In genomic region chr6:39376775-39377174, GRCm38 (mm10) we compare ENCODE assay signal across 8 mouse cellular contexts. TPM values are rescaled to one million over a fixed set of nuclear protein-coding genes. Genes with fewer than 3 reads are reported as not detected.
DNase-seq lines count a peak whose midpoint lies in the region; ATAC-seq and TF ChIP-seq lines count a peak whose summit lies in the region.

No protein-coding gene starts in this region.

- H3K4me1 ChIP-seq in heart, embryonic 16.5 days (ENCODE audit: control insufficient read depth, insufficient read depth, low read length), result peaks cover 19% of the 10 kb centered on the region
- H3K4me1 ChIP-seq in MEL (ENCODE audit: control insufficient read depth in 1 of 2, insufficient read depth in 2 of 2, low read length in 2 of 2), result peaks cover 5 to 20% of the 10 kb centered on the region in 2 experiments
- H3K4me1 ChIP-seq in hindbrain, embryonic 11.5 days (replicated peaks; ENCODE audit: control insufficient read depth, insufficient read depth, low read length), result no peaks in the 10 kb centered on the region
- H3K4me1 ChIP-seq in midbrain, embryonic 12.5 days, result peaks cover 20% of the 10 kb centered on the region

- H3K9ac ChIP-seq in heart, embryonic 16.5 days (ENCODE audit: low read length), result peak overlapping the region; percentile 94
- peak overlapping the region; percentile 78 for H3K9ac ChIP-seq in MEL (ENCODE audit: control insufficient read depth, low read depth, low read length, poor library complexity, severe bottlenecking)
- H3K9ac ChIP-seq in hindbrain, embryonic 11.5 days (ENCODE audit: low read depth, low read length), result peak overlapping the region; percentile 77
- H3K9ac ChIP-seq in midbrain, embryonic 12.5 days (replicated peaks), result peak overlapping the region; percentile 92

- peak overlapping the region; percentile 82 for H3K4me3 ChIP-seq in heart, embryonic 16.5 days (ENCODE audit: low read length)
- peak overlapping the region; percentile 72 to 87 for H3K4me3 ChIP-seq in MEL (ENCODE audit: control insufficient read depth in 1 of 2, insufficient read depth in 1 of 2, low read depth in 2 of 2, low read length in 2 of 2)
- peak overlapping the region; percentile 68 for H3K4me3 ChIP-seq in hindbrain, embryonic 11.5 days (ENCODE audit: low read depth, low read length)
- peak overlapping the region; percentile 95 for H3K4me3 ChIP-seq in midbrain, embryonic 12.5 days

- no peak for TF ChIP-seq EP300 in MEL (IDR thresholded peaks at IDR 0.05; ENCODE audit: low read depth in 1 of 2, low read length in 2 of 2)

- no peaks in the 10 kb centered on the region for H3K9me3 ChIP-seq in heart, embryonic 16.5 days (replicated peaks; ENCODE audit: control insufficient read depth, low read length)
- no peaks in the 10 kb centered on the region for H3K9me3 ChIP-seq in MEL (replicated peaks; ENCODE audit: insufficient read depth, low read length)
- no peaks in the 10 kb centered on the region; the same call in 1 of the 2 replicates for H3K9me3 ChIP-seq in hindbrain, embryonic 11.5 days (ENCODE audit: control insufficient read depth, low read length)
- H3K9me3 ChIP-seq in midbrain, embryonic 12.5 days, result no peaks in the 10 kb centered on the region

- ATAC-seq in heart, embryonic 16.5 days (replicated peaks; ENCODE audit: extremely low read depth, insufficient read depth, low FRiP score), result no peak
- ATAC-seq in hindbrain, embryonic 11.5 days (ENCODE audit: low FRiP score), result no peak
- no peak for ATAC-seq in midbrain, embryonic 12.5 days (ENCODE audit: low FRiP score, low read depth)
- ATAC-seq in cerebellum, adult (ENCODE audit: insufficient number of reproducible peaks, low FRiP score, low TSS enrichment), result no peak

- H3K4me2 ChIP-seq in heart, embryonic 16.5 days (ENCODE audit: low read depth, low read length), result peak overlapping the region; percentile 79
- peak overlapping the region; percentile 66 for H3K4me2 ChIP-seq in hindbrain, embryonic 11.5 days (replicated peaks; ENCODE audit: low read depth, low read length)
- H3K4me2 ChIP-seq in midbrain, embryonic 12.5 days (replicated peaks), result peak overlapping the region; percentile 79

- H3K27ac ChIP-seq in heart, embryonic 16.5 days (ENCODE audit: low read length), result no peak overlapping the region
- no peak overlapping the region for H3K27ac ChIP-seq in MEL (ENCODE audit: control insufficient read depth, low read depth, low read length)
- H3K27ac ChIP-seq in hindbrain, embryonic 11.5 days (ENCODE audit: low read depth, low read length), result no peak overlapping the region
- no peak overlapping the region; the same call in 1 of the 2 replicates for H3K27ac ChIP-seq in midbrain, embryonic 12.5 days (replicated peaks)

- H3K79me2 ChIP-seq in MEL (ENCODE audit: control insufficient read depth, insufficient read depth, low read length, poor library complexity), result no peaks in the 10 kb centered on the region; the same call in 1 of the 2 replicates

- intact Hi-C loops in heart, postnatal 36 days (cut with DNase I), result no loop called here
- intact Hi-C loops in left cerebral cortex, postnatal 14 days (cut with DNase I), result no loop called here

- no peak for TF ChIP-seq CTCF in MEL (IDR thresholded peaks at IDR 0.05 in 2 of 3, conservative IDR thresholded peaks at IDR 0.05 in 1 of 3; ENCODE audit: control insufficient read depth in 1 of 3, insufficient read depth in 1 of 3, low read depth in 2 of 3, low read length in 3 of 3, poor library complexity in 1 of 3, severe bottlenecking in 1 of 3)

- H3K36me3 ChIP-seq in heart, embryonic 16.5 days (ENCODE audit: control insufficient read depth, insufficient read depth), result peaks cover 5% of the 10 kb centered on the region; the same call in 1 of the 2 replicates
- peaks cover 0 to 14% of the 10 kb centered on the region in 2 experiments; a peak in 2 of 4 replicates for H3K36me3 ChIP-seq in MEL (ENCODE audit: control insufficient read depth in 1 of 2, insufficient read depth in 2 of 2, low read length in 2 of 2)
- H3K36me3 ChIP-seq in hindbrain, embryonic 11.5 days (ENCODE audit: control insufficient read depth, insufficient read depth, low read length), result no peaks in the 10 kb centered on the region
- H3K36me3 ChIP-seq in midbrain, embryonic 12.5 days, result peaks cover 10% of the 10 kb centered on the region

- no peaks in the 10 kb centered on the region; the same call in 1 of the 2 replicates for H3K27me3 ChIP-seq in heart, embryonic 16.5 days (ENCODE audit: control insufficient read depth, insufficient read depth, low read length)
- H3K27me3 ChIP-seq in MEL (ENCODE audit: control insufficient read depth in 1 of 2, insufficient read depth in 2 of 2, low read length in 2 of 2), result no peaks in the 10 kb centered on the region
- no peaks in the 10 kb centered on the region for H3K27me3 ChIP-seq in hindbrain, embryonic 11.5 days (ENCODE audit: control insufficient read depth, insufficient read depth, low read length)
- H3K27me3 ChIP-seq in midbrain, embryonic 12.5 days, result peaks cover 26% of the 10 kb centered on the region

- 17% methylated on average over 9 of the region's 9 CpGs for WGBS in heart, embryonic 16.5 days
- 27% methylated on average over 9 of the region's 9 CpGs for WGBS in hindbrain, embryonic 11.5 days
- 27% methylated on average over 9 of the region's 9 CpGs for whole genome bisulfite sequencing in midbrain, embryonic 12.5 days

- no peak for TF ChIP-seq RAD21 in MEL (IDR thresholded peaks at IDR 0.05; ENCODE audit: low read depth, low read length)

- no peak for DNase-seq in heart, postnatal 36 days
- DNase-seq in MEL (ENCODE audit: low read depth, low spot score), result peak; percentile 35
- DNase-seq in hindbrain, embryonic 11.5 days (ENCODE audit: low spot score), result no peak
- DNase-seq in layer of hippocampus, postnatal 14 days (ENCODE audit: low spot score in 2 of 2), result no peak
- no peak for DNase-seq in left cerebral cortex, postnatal 14 days (ENCODE audit: low spot score in 2 of 2)

- no peak for TF ChIP-seq POLR2A in MEL (IDR thresholded peaks at IDR 0.05; ENCODE audit: control insufficient read depth in 1 of 2, insufficient read depth in 1 of 2, low read depth in 1 of 2, low read length in 2 of 2, poor library complexity in 1 of 2)

TF ChIP-seq in MEL, 35 proteins besides CTCF, POLR2A, EP300 and RAD21:
- no peak for TF ChIP-seq ZNF384 (IDR thresholded peaks at IDR 0.05; ENCODE audit: low read depth, low read length)

RNA-seq across cellular contexts. Expression of gene Slc37a3, which starts 0.7 kb away (rescaled TPM):
- polyA plus RNA-seq in heart, embryonic 16.5 days (2015; fragmentation: Nextera tagmentation; extraction: Ambion mirVana), result 28.4 and 30.9 TPM in 2 replicates
- total RNA-seq in heart, postnatal 36 days (2021), result 10 to 100 TPM; 21.5 to 22.8 TPM
- 4.9 and 5.9 TPM in 2 replicates for total RNA-seq in MEL (2012; rRNA removed)
- polyA plus RNA-seq in MEL (2012; ENCODE audit: insufficient read depth in 1 of 2, insufficient read length in 2 of 2, low read depth in 1 of 2, low replicate concordance in 2 of 2, missing spikeins in 1 of 2), result 10 to 100 TPM in 1 of 2 experiments, not detected in 1; 12.0 TPM
- 47.0 and 50.3 TPM in 2 replicates for polyA plus RNA-seq in hindbrain, embryonic 11.5 days (2014; fragmentation: Nextera tagmentation; extraction: Ambion mirVana)
- polyA plus RNA-seq in midbrain, embryonic 12.5 days (2016; fragmentation: Nextera tagmentation; extraction: Ambion mirVana), result 52.6 and 53.0 TPM in 2 replicates
- 10 to 100 TPM; 85.7 to 87.6 TPM for total RNA-seq in layer of hippocampus, postnatal 14 days (2021)
- total RNA-seq in left cerebral cortex, postnatal 14 days (2021), result 10 to 100 TPM; 64.9 to 80.9 TPM

RNA-seq across cellular contexts. Expression of gene Rab19, which starts 4.2 kb away (rescaled TPM):
- 1.1 and 1.9 TPM in 2 replicates for polyA plus RNA-seq in heart, embryonic 16.5 days (2015; fragmentation: Nextera tagmentation; extraction: Ambion mirVana)
- total RNA-seq in heart, postnatal 36 days (2021), result under 1 TPM; 0.25 to 0.27 TPM
- 0.13 TPM in 1 of 2 replicates, not detected in the other for total RNA-seq in MEL (2012; rRNA removed)
- polyA plus RNA-seq in MEL (2012; ENCODE audit: insufficient read depth in 1 of 2, insufficient read length in 2 of 2, low read depth in 1 of 2, low replicate concordance in 2 of 2, missing spikeins in 1 of 2), result under 1 TPM in 1 of 2 experiments, not detected in 1; 0.10 TPM
- 0.39 and 0.74 TPM in 2 replicates for polyA plus RNA-seq in hindbrain, embryonic 11.5 days (2014; fragmentation: Nextera tagmentation; extraction: Ambion mirVana)
- 0.20 and 0.26 TPM in 2 replicates for polyA plus RNA-seq in midbrain, embryonic 12.5 days (2016; fragmentation: Nextera tagmentation; extraction: Ambion mirVana)
- under 1 TPM in 1 of 2 experiments, not detected in 1; 0.21 TPM for total RNA-seq in layer of hippocampus, postnatal 14 days (2021)
- not detected for total RNA-seq in left cerebral cortex, postnatal 14 days (2021)

RNA-seq across cellular contexts. Expression of gene Mkrn1, which starts 43.5 kb away (rescaled TPM):
- polyA plus RNA-seq in heart, embryonic 16.5 days (2015; fragmentation: Nextera tagmentation; extraction: Ambion mirVana), result 95.2 and 100 TPM in 2 replicates
- total RNA-seq in heart, postnatal 36 days (2021), result 10 to 100 TPM; 60.7 to 80.6 TPM
- total RNA-seq in MEL (2012; rRNA removed), result 58.1 and 60.4 TPM in 2 replicates
- 10 to 100 TPM in 1 of 2 experiments, not detected in 1; 57.4 TPM for polyA plus RNA-seq in MEL (2012; ENCODE audit: insufficient read depth in 1 of 2, insufficient read length in 2 of 2, low read depth in 1 of 2, low replicate concordance in 2 of 2, missing spikeins in 1 of 2)
- 127 and 147 TPM in 2 replicates for polyA plus RNA-seq in hindbrain, embryonic 11.5 days (2014; fragmentation: Nextera tagmentation; extraction: Ambion mirVana)
- 167 and 184 TPM in 2 replicates for polyA plus RNA-seq in midbrain, embryonic 12.5 days (2016; fragmentation: Nextera tagmentation; extraction: Ambion mirVana)
- 100 to 1,000 TPM; 145 to 156 TPM for total RNA-seq in layer of hippocampus, postnatal 14 days (2021)
- 100 to 1,000 TPM; 161 to 180 TPM for total RNA-seq in left cerebral cortex, postnatal 14 days (2021)
